In the genomic region with DNA sequence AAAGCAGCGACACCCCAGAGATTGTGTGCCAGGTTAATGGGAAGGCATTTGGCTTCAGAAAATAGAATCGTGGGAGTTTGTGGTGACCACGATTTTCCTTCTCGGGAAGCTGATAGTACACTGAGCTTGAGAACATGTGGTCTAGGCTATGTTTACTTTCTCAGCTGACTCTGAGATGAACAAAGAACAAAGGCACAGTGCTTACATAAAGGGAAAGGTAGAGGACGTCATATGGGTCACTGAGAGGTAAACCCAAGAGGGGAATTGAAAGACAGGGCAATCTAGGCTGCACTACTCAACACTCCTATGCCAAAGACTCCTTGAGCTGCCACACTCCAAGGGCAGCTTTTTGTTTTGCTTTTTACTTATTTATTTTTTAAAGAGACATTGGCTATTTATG, we compare ENCODE assay signal across 18 mouse cellular contexts.
"Had no signal": no experiment of that assay in that cellular context is flagged by ENCODE, and none has a peak within 500 bp of the region (broad histone marks: within the 10 kb centered on the region; RNA-seq: fewer than 3 reads in every experiment).

No protein-coding gene starts in this region.

- H3K4me3 ChIP-seq: intestine, embryonic 15.5 days; kidney, embryonic 15.5 days; limb, embryonic 10.5 days; limb, embryonic 13.5 days; liver, embryonic 12.5 days; liver, embryonic 15.5 days; megakaryocyte, embryonic 14.5 days; midbrain, embryonic 10.5 days; midbrain, embryonic 13.5 days; myocyte had no signal

- H3K36me3 ChIP-seq: intestine, embryonic 15.5 days; kidney, embryonic 15.5 days; limb, embryonic 10.5 days; limb, embryonic 13.5 days; liver, embryonic 12.5 days; liver, embryonic 15.5 days; midbrain, embryonic 10.5 days; midbrain, embryonic 13.5 days had no signal

- H3K9me3 ChIP-seq: intestine, embryonic 15.5 days; kidney, embryonic 15.5 days; limb, embryonic 10.5 days; limb, embryonic 13.5 days; liver, embryonic 12.5 days; liver, embryonic 15.5 days; megakaryocyte, embryonic 14.5 days; midbrain, embryonic 10.5 days; midbrain, embryonic 13.5 days had no signal

- H3K4me1 ChIP-seq: intestine, embryonic 15.5 days; kidney, embryonic 15.5 days; limb, embryonic 10.5 days; limb, embryonic 13.5 days; liver, embryonic 15.5 days; midbrain, embryonic 13.5 days had no signal

- ATAC-seq: intestine, embryonic 15.5 days; liver, embryonic 12.5 days; midbrain, embryonic 13.5 days; midbrain, embryonic 16.5 days had no signal

- H3K9ac ChIP-seq: intestine, embryonic 15.5 days; kidney, embryonic 15.5 days; limb, embryonic 13.5 days; liver, embryonic 12.5 days; liver, embryonic 15.5 days; midbrain, embryonic 13.5 days had no signal

- H3K27me3 ChIP-seq: intestine, embryonic 15.5 days; midbrain, embryonic 13.5 days had no signal

- H3K4me2 ChIP-seq: intestine, embryonic 15.5 days; kidney, embryonic 15.5 days; limb, embryonic 13.5 days; liver, embryonic 12.5 days; liver, embryonic 15.5 days; midbrain, embryonic 13.5 days had no signal

- DNase-seq: kidney, adult 11 months; kidney, adult 8-10 months; kidney, postnatal 10 days; kidney, postnatal 36 days; layer of hippocampus, postnatal 36 days; liver; thymus, postnatal 36 days had no signal

- H3K27ac ChIP-seq: intestine, embryonic 15.5 days; kidney, embryonic 15.5 days; limb, embryonic 10.5 days; limb, embryonic 13.5 days; liver, embryonic 12.5 days; liver, embryonic 15.5 days; midbrain, embryonic 10.5 days; midbrain, embryonic 13.5 days had no signal
